Comparison of ENCODE assay signal across 17 mouse cellular contexts in genomic region chr9:21453003-21453402, GRCm38 (mm10). TPM values are rescaled to one million over a fixed set of nuclear protein-coding genes. Genes with fewer than 3 reads are reported as not detected.
A peak's percentile ranks its signal among the peaks of the same experiment; 100 is the strongest.
DNase-seq lines count a peak whose midpoint lies in the region; ATAC-seq lines count a peak whose summit lies in the region.
"Had no signal": no experiment of that assay in that cellular context is flagged by ENCODE, and none has a peak within 500 bp of the region (broad histone marks: within the 10 kb centered on the region; RNA-seq: fewer than 3 reads in every experiment).

No protein-coding gene starts in this region.

- H3K36me3 ChIP-seq in liver, embryonic 15.5 days (replicated peaks) = peaks cover 4% of the 10 kb centered on the region
- H3K36me3 ChIP-seq: neural tube, embryonic 15.5 days had no signal

- H3K27me3 ChIP-seq in liver, embryonic 15.5 days = no peaks in the 10 kb centered on the region
- H3K27me3 ChIP-seq: embryonic facial prominence, embryonic 13.5 days; forebrain, embryonic 13.5 days; neural tube, embryonic 15.5 days had no signal

- peaks cover 73% of the 10 kb centered on the region for H3K4me1 ChIP-seq in liver, embryonic 15.5 days (replicated peaks)
- H3K4me1 ChIP-seq: forebrain, embryonic 13.5 days had no signal

- 50% methylated on average over 7 of the region's 7 CpGs for WGBS in liver, embryonic 15.5 days (ENCODE audit: insufficient replicate concordance)

- H3K9me3 ChIP-seq in liver, embryonic 15.5 days (replicated peaks) = no peaks in the 10 kb centered on the region
- H3K9me3 ChIP-seq: embryonic facial prominence, embryonic 13.5 days; forebrain, embryonic 13.5 days; neural tube, embryonic 15.5 days had no signal

- H3K27ac ChIP-seq in liver, embryonic 15.5 days (replicated peaks) = peak overlapping the region; percentile 53; the same call in 1 of the 2 replicates
- H3K27ac ChIP-seq: embryonic facial prominence, embryonic 13.5 days; forebrain, embryonic 13.5 days; neural tube, embryonic 15.5 days had no signal

- no peak for ATAC-seq in liver, embryonic 15.5 days (ENCODE audit: insufficient read depth)
- ATAC-seq: forebrain, embryonic 13.5 days had no signal

- no peak overlapping the region for H3K9ac ChIP-seq in liver, embryonic 15.5 days
- H3K9ac ChIP-seq: embryonic facial prominence, embryonic 13.5 days; forebrain, embryonic 13.5 days; neural tube, embryonic 15.5 days had no signal

- peak; percentile 37 to 42 for DNase-seq in heart, adult 18-20 months
- no peak for DNase-seq in heart, postnatal 36 days
- DNase-seq in 3T3-L1 (ENCODE audit: low read depth, low spot score) = peak; percentile 59
- peak; percentile 36 for DNase-seq in NIH3T3 (ENCODE audit: low read depth)
- no peak for DNase-seq in retina, postnatal 1 day
- DNase-seq in thymus, postnatal 36 days = no peak
- no peak for DNase-seq in left cerebral cortex, postnatal 4 days
- DNase-seq: adrenal gland, postnatal 14 days; cerebellum, adult 9-11 months; heart, postnatal 14 days; kidney, postnatal 25 days; lung, postnatal 14 days; thymus, postnatal 4 days had no signal

- no peak overlapping the region for H3K4me2 ChIP-seq in liver, embryonic 15.5 days
- H3K4me2 ChIP-seq: embryonic facial prominence, embryonic 13.5 days; forebrain, embryonic 13.5 days; neural tube, embryonic 15.5 days had no signal

- H3K4me3 ChIP-seq in liver, embryonic 15.5 days (replicated peaks) = no peak overlapping the region
- H3K4me3 ChIP-seq: embryonic facial prominence, embryonic 13.5 days; forebrain, embryonic 13.5 days; neural tube, embryonic 15.5 days had no signal

- intact Hi-C loops in heart, postnatal 36 days (cut with DNase I) = no loop called here
- intact Hi-C loops in left cerebral cortex, postnatal 4 days (cut with DNase I) = no loop called here

RNA-seq across cellular contexts. Expression of gene Dnm2, which starts 28.3 kb away (rescaled TPM):
- 10 to 100 TPM; 58.1 to 65.1 TPM for total RNA-seq in heart, adult 18-20 months (2021)
- total RNA-seq in heart, postnatal 36 days (2021) = 10 to 100 TPM; 63.9 to 72.4 TPM
- polyA plus RNA-seq in liver, embryonic 15.5 days (2015; fragmentation: Nextera tagmentation; extraction: Ambion mirVana) = 52.9 and 58.5 TPM in 2 replicates
- 10 to 100 TPM; 87.1 to 92.7 TPM for total RNA-seq in left cerebral cortex, postnatal 4 days (2021)

RNA-seq across cellular contexts. Expression of gene Qtrt1, which starts 41.4 kb away (rescaled TPM):
- total RNA-seq in heart, adult 18-20 months (2021) = 10 to 100 TPM in 1 of 2 experiments, 1 to 10 TPM in 1; 7.7 to 11.3 TPM
- total RNA-seq in heart, postnatal 36 days (2021) = 1 to 10 TPM; 8.0 to 9.5 TPM
- 17.4 and 20.0 TPM in 2 replicates for polyA plus RNA-seq in liver, embryonic 15.5 days (2015; fragmentation: Nextera tagmentation; extraction: Ambion mirVana)
- total RNA-seq in left cerebral cortex, postnatal 4 days (2021) = 10 to 100 TPM; 38.2 to 41.0 TPM

RNA-seq across cellular contexts. Expression of gene Tmed1, which starts 57.0 kb away (rescaled TPM):
- total RNA-seq in heart, adult 18-20 months (2021) = 10 to 100 TPM; 45.3 to 50.9 TPM
- total RNA-seq in heart, postnatal 36 days (2021) = 10 to 100 TPM; 44.9 to 46.9 TPM
- polyA plus RNA-seq in liver, embryonic 15.5 days (2015; fragmentation: Nextera tagmentation; extraction: Ambion mirVana) = 31.5 and 33.6 TPM in 2 replicates
- total RNA-seq in left cerebral cortex, postnatal 4 days (2021) = 10 to 100 TPM; 18.6 to 19.1 TPM

Comparison
In these comparisons a context has a peak if more than half of its experiments do, and no peak if none do; other contexts are left out.
1. DNase-seq: peak in heart, adult 18-20 months (2 of 2), 3T3-L1 (single experiment) and NIH3T3 (single experiment); none in heart, postnatal 36 days (0 of 2), retina, postnatal 1 day (single experiment), thymus, postnatal 36 days (0 of 2) and left cerebral cortex, postnatal 4 days (single experiment).